Comparison of ENCODE assay signal across 12 mouse cellular contexts in the genomic region with DNA sequence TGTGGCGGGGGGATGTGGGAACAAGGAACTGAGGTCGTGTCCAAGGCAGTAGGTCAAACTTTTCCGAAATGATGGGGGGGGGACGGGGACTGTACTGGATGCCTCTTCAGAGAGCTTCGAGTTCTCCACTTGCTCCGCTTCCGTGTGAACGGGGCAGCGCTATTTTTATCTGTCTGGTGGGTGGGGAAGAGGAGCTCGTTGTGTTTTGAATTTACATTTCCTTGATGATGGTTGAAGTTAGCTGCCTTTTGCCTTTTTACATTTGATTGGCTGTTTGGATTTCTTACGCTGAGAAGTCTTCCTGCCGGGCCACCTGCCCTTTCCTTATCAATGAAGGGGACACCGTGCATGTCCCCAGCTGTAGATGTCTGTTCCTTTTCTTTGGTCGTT. TPM values are rescaled to one million over a fixed set of nuclear protein-coding genes. Genes with fewer than 3 reads are reported as not detected.
DNase-seq lines count a peak whose midpoint lies in the region; ATAC-seq and TF ChIP-seq lines count a peak whose summit lies in the region.
"Had no signal": no experiment of that assay in that cellular context is flagged by ENCODE, and none has a peak within 500 bp of the region (broad histone marks: within the 10 kb centered on the region; RNA-seq: fewer than 3 reads in every experiment).

No protein-coding gene starts in this region.

- WGBS in heart, embryonic 14.5 days: 12% methylated on average over 14 of the region's 14 CpGs
- WGBS in heart, adult 2 months: 12% methylated on average over 14 of the region's 14 CpGs
- WGBS in midbrain, embryonic 15.5 days: 69% methylated on average over 14 of the region's 14 CpGs
- WGBS in midbrain, postnatal 0 days: 73% methylated on average over 14 of the region's 14 CpGs
- 37% methylated on average over 14 of the region's 14 CpGs for WGBS in intestine, postnatal 0 days

- no peak for ATAC-seq in heart, embryonic 14.5 days (ENCODE audit: insufficient number of reproducible peaks, insufficient read depth, low FRiP score, low read depth)
- no peak for ATAC-seq in midbrain, embryonic 15.5 days (replicated peaks)
- ATAC-seq in midbrain, postnatal 0 days (ENCODE audit: low FRiP score): no peak
- ATAC-seq in intestine, postnatal 0 days: no peak
- no peak for ATAC-seq in monocyte, adult 5-6 weeks (replicated peaks; ENCODE audit: insufficient number of reproducible peaks, low FRiP score, low TSS enrichment, poor library complexity, severe bottlenecking)
- ATAC-seq: forebrain, postnatal 0 days had no signal

- no peaks in the 10 kb centered on the region for H3K9me3 ChIP-seq in heart, embryonic 14.5 days (ENCODE audit: control insufficient read depth, low read length)
- no peaks in the 10 kb centered on the region for H3K9me3 ChIP-seq in midbrain, embryonic 15.5 days
- H3K9me3 ChIP-seq in midbrain, postnatal 0 days (ENCODE audit: low read length): no peaks in the 10 kb centered on the region
- no peaks in the 10 kb centered on the region for H3K9me3 ChIP-seq in intestine, postnatal 0 days (ENCODE audit: control insufficient read depth)

- peaks cover 0 to 8% of the 10 kb centered on the region in 2 experiments; a peak in 2 of 4 replicates for H3K4me1 ChIP-seq in heart, embryonic 14.5 days (ENCODE audit: control insufficient read depth in 2 of 2, insufficient read depth in 2 of 2, low read length in 2 of 2)
- H3K4me1 ChIP-seq in heart, adult 2 months (ENCODE audit: control insufficient read depth, insufficient read depth, low read length): no peaks in the 10 kb centered on the region
- no peaks in the 10 kb centered on the region for H3K4me1 ChIP-seq in midbrain, embryonic 15.5 days
- no peaks in the 10 kb centered on the region for H3K4me1 ChIP-seq in midbrain, postnatal 0 days (ENCODE audit: insufficient read depth, low read length)
- no peaks in the 10 kb centered on the region for H3K4me1 ChIP-seq in intestine, postnatal 0 days (replicated peaks; ENCODE audit: control insufficient read depth, insufficient read depth, low read length)

- intact Hi-C loops in heart, adult 2 months (cut with DNase I): no loop called here

- peak overlapping the region; percentile 6 to 14; a peak in 3 of 4 replicates for H3K4me3 ChIP-seq in heart, embryonic 14.5 days (ENCODE audit: control insufficient read depth in 1 of 2, insufficient read depth in 1 of 2, low read depth in 1 of 2, low read length in 2 of 2)
- H3K4me3 ChIP-seq in heart, adult 2 months: no peak overlapping the region
- H3K4me3 ChIP-seq in midbrain, embryonic 15.5 days: no peak overlapping the region
- no peak overlapping the region for H3K4me3 ChIP-seq in midbrain, postnatal 0 days (ENCODE audit: low read depth, low read length)
- no peak overlapping the region for H3K4me3 ChIP-seq in intestine, postnatal 0 days (ENCODE audit: low read depth, low read length)

- no peaks in the 10 kb centered on the region for H3K36me3 ChIP-seq in heart, embryonic 14.5 days (ENCODE audit: control insufficient read depth, insufficient read depth, low read length)
- H3K36me3 ChIP-seq in heart, adult 2 months (ENCODE audit: control insufficient read depth, insufficient read depth, low read length): no peaks in the 10 kb centered on the region
- H3K36me3 ChIP-seq in midbrain, embryonic 15.5 days (replicated peaks): no peaks in the 10 kb centered on the region
- H3K36me3 ChIP-seq in midbrain, postnatal 0 days (ENCODE audit: insufficient read depth, low read length): no peaks in the 10 kb centered on the region
- no peaks in the 10 kb centered on the region for H3K36me3 ChIP-seq in intestine, postnatal 0 days (ENCODE audit: control insufficient read depth, insufficient read depth)

- no peak for TF ChIP-seq POLR2A in heart, adult 2 months (IDR thresholded peaks at IDR 0.05; ENCODE audit: insufficient read depth, low read depth, low read length)

- H3K27me3 ChIP-seq in heart, embryonic 14.5 days (ENCODE audit: control insufficient read depth, insufficient read depth, low read length): 0 out of 2 replicates have a peak, but pooled peaks cover 6% of the 10 kb centered on the region
- 0 out of 2 replicates have a peak, but pooled peaks cover 2% of the 10 kb centered on the region for H3K27me3 ChIP-seq in heart, adult 2 months (ENCODE audit: control insufficient read depth, insufficient read depth, low read length)
- no peaks in the 10 kb centered on the region for H3K27me3 ChIP-seq in midbrain, embryonic 15.5 days (replicated peaks)
- no peaks in the 10 kb centered on the region for H3K27me3 ChIP-seq in midbrain, postnatal 0 days (ENCODE audit: insufficient read depth, low read length)
- H3K27me3 ChIP-seq in intestine, postnatal 0 days (replicated peaks; ENCODE audit: control insufficient read depth, insufficient read depth, low read length): no peaks in the 10 kb centered on the region

- H3K4me2 ChIP-seq in heart, embryonic 14.5 days (ENCODE audit: low read length): peak overlapping the region; percentile 56
- H3K4me2 ChIP-seq in midbrain, embryonic 15.5 days: peak overlapping the region; percentile 10; the same call in 1 of the 2 replicates
- no peak overlapping the region for H3K4me2 ChIP-seq in midbrain, postnatal 0 days (ENCODE audit: low read depth, low read length, poor library complexity, severe bottlenecking)
- peak overlapping the region; percentile 32 for H3K4me2 ChIP-seq in intestine, postnatal 0 days (replicated peaks; ENCODE audit: low read depth)

- H3K79me2 ChIP-seq in heart, adult 2 months (replicated peaks; ENCODE audit: control insufficient read depth, insufficient read depth, low read length): no peaks in the 10 kb centered on the region

- TF ChIP-seq EP300 in heart, adult 2 months (IDR thresholded peaks at IDR 0.05; ENCODE audit: insufficient read depth, low read depth, low read length): no peak

- H3K9ac ChIP-seq in heart, embryonic 14.5 days (ENCODE audit: low read length): peak overlapping the region; percentile 5; the same call in 1 of the 2 replicates
- no peak overlapping the region for H3K9ac ChIP-seq in heart, adult 2 months (ENCODE audit: low read depth, low read length)
- H3K9ac ChIP-seq in midbrain, embryonic 15.5 days: no peak overlapping the region
- H3K9ac ChIP-seq in midbrain, postnatal 0 days (replicated peaks; ENCODE audit: low read length, poor library complexity, severe bottlenecking): no peak overlapping the region
- no peak overlapping the region for H3K9ac ChIP-seq in intestine, postnatal 0 days (ENCODE audit: low read depth, low read length)
- H3K9ac ChIP-seq: forebrain, postnatal 0 days had no signal

- H3K27ac ChIP-seq in heart, embryonic 14.5 days (replicated peaks in 1 of 2; ENCODE audit: control insufficient read depth in 1 of 2, insufficient read depth in 1 of 2, low read depth in 2 of 2, low read length in 2 of 2): no peak overlapping the region
- H3K27ac ChIP-seq in heart, adult 2 months: no peak overlapping the region
- no peak overlapping the region for H3K27ac ChIP-seq in midbrain, embryonic 15.5 days
- no peak overlapping the region for H3K27ac ChIP-seq in midbrain, postnatal 0 days (ENCODE audit: low read depth, low read length)
- H3K27ac ChIP-seq in intestine, postnatal 0 days (ENCODE audit: low read depth, low read length): no peak overlapping the region

- no peak for TF ChIP-seq CTCF in heart, adult 2 months (IDR thresholded peaks at IDR 0.05)
- TF ChIP-seq CTCF in midbrain, postnatal 0 days (IDR thresholded peaks at IDR 0.05): no peak
- no peak for TF ChIP-seq CTCF in intestine, postnatal 0 days (IDR thresholded peaks at IDR 0.05; ENCODE audit: low read depth)

- no peak for DNase-seq in heart, adult 2 months
- no peak for DNase-seq in midbrain, postnatal 0 days (ENCODE audit: low spot score)
- DNase-seq in thymus, postnatal 25 days: peak; percentile 52
- DNase-seq in ovary, postnatal 36 days (ENCODE audit: low spot score): no peak
- DNase-seq: adrenal gland, adult 8-10 months; forebrain, postnatal 0 days had no signal

RNA-seq across cellular contexts. Expression of gene Tnfrsf9, which starts 23.7 kb away (rescaled TPM):
- polyA plus RNA-seq in heart, embryonic 14.5 days (2014; fragmentation: Nextera tagmentation; extraction: Ambion mirVana): 1.8 and 2.1 TPM in 2 replicates
- total RNA-seq in heart, adult 2 months (2021): under 1 TPM; 0.14 to 0.18 TPM
- polyA plus RNA-seq in heart, adult 2 months (2012; rRNA removed): 0.09 and 0.12 TPM in 2 replicates
- polyA plus RNA-seq in midbrain, embryonic 15.5 days (2015; fragmentation: Nextera tagmentation; extraction: Ambion mirVana): 0.30 and 0.36 TPM in 2 replicates
- not detected in 2 replicates for total RNA-seq in midbrain, postnatal 0 days (2014; rRNA removed)
- 0.25 and 0.29 TPM in 2 replicates for polyA plus RNA-seq in midbrain, postnatal 0 days (2015; fragmentation: Nextera tagmentation; extraction: Ambion mirVana)
- polyA plus RNA-seq in intestine, postnatal 0 days (2015; fragmentation: Nextera tagmentation; extraction: Ambion mirVana): 0.20 and 0.42 TPM in 2 replicates
- total RNA-seq in monocyte, adult 5-6 weeks (2017): 14.3 to 47.8 TPM (median 28.4 TPM) in 3 replicates

RNA-seq across cellular contexts. Expression of gene Park7, which starts 23.8 kb away (rescaled TPM):
- polyA plus RNA-seq in heart, embryonic 14.5 days (2014; fragmentation: Nextera tagmentation; extraction: Ambion mirVana): 333 and 351 TPM in 2 replicates
- total RNA-seq in heart, adult 2 months (2021): 100 to 1,000 TPM; 234 to 265 TPM
- 148 and 201 TPM in 2 replicates for polyA plus RNA-seq in heart, adult 2 months (2012; rRNA removed)
- 365 and 370 TPM in 2 replicates for polyA plus RNA-seq in midbrain, embryonic 15.5 days (2015; fragmentation: Nextera tagmentation; extraction: Ambion mirVana)
- total RNA-seq in midbrain, postnatal 0 days (2014; rRNA removed): 167 and 180 TPM in 2 replicates
- 427 and 453 TPM in 2 replicates for polyA plus RNA-seq in midbrain, postnatal 0 days (2015; fragmentation: Nextera tagmentation; extraction: Ambion mirVana)
- 223 and 231 TPM in 2 replicates for polyA plus RNA-seq in intestine, postnatal 0 days (2015; fragmentation: Nextera tagmentation; extraction: Ambion mirVana)
- 177 to 216 TPM (median 190 TPM) in 3 replicates for total RNA-seq in monocyte, adult 5-6 weeks (2017)

RNA-seq across cellular contexts. Expression of gene Uts2, which starts 58.8 kb away (rescaled TPM):
- polyA plus RNA-seq in heart, embryonic 14.5 days (2014; fragmentation: Nextera tagmentation; extraction: Ambion mirVana): not detected in 2 replicates
- not detected for total RNA-seq in heart, adult 2 months (2021)
- polyA plus RNA-seq in heart, adult 2 months (2012; rRNA removed): not detected in 2 replicates
- not detected in 2 replicates for polyA plus RNA-seq in midbrain, embryonic 15.5 days (2015; fragmentation: Nextera tagmentation; extraction: Ambion mirVana)
- not detected in 2 replicates for total RNA-seq in midbrain, postnatal 0 days (2014; rRNA removed)
- polyA plus RNA-seq in midbrain, postnatal 0 days (2015; fragmentation: Nextera tagmentation; extraction: Ambion mirVana): not detected in 2 replicates
- polyA plus RNA-seq in intestine, postnatal 0 days (2015; fragmentation: Nextera tagmentation; extraction: Ambion mirVana): not detected in 2 replicates
- total RNA-seq in monocyte, adult 5-6 weeks (2017): not detected in 3 replicates
- total RNA-seq: adrenal gland, adult 8-10 months; forebrain, postnatal 0 days; left cerebral cortex, adult 8-10 months had no signal
- polyA plus RNA-seq: forebrain, postnatal 0 days; kidney, adult 2 months had no signal

Comparison
In these comparisons a context has a peak if more than half of its experiments do, and no peak if none do; other contexts are left out.
1. H3K4me3 ChIP-seq: peak in heart, embryonic 14.5 days (2 of 2); none in heart, adult 2 months (single experiment), midbrain, embryonic 15.5 days (single experiment), midbrain, postnatal 0 days (single experiment) and intestine, postnatal 0 days (single experiment).